Mouse (Mus musculus) urinary bladder, postnatal 36 days (tissue): ENCODE measurements around the gene Emsy.
A peak's percentile ranks its signal among the peaks of the same experiment; 100 is the strongest.

Source experiments
- DNase-seq, 2 experiments: peaks; one replicate each; pipeline ENCODE4 v3.0.0; 2022; ENCODE audit warnings: low spot score in 2 of 2, mixed read lengths in 1 of 2

The Emsy gene

GRCm38 (mm10) chr7:98667956-98668746 is 11.6 kb upstream of the Emsy start:
- no peak for DNase-seq

- DNase-seq = no peak
These were observed 9.1 kb upstream of the Emsy start for GRCm38 (mm10) chr7:98665726-98666125.

DNA sequence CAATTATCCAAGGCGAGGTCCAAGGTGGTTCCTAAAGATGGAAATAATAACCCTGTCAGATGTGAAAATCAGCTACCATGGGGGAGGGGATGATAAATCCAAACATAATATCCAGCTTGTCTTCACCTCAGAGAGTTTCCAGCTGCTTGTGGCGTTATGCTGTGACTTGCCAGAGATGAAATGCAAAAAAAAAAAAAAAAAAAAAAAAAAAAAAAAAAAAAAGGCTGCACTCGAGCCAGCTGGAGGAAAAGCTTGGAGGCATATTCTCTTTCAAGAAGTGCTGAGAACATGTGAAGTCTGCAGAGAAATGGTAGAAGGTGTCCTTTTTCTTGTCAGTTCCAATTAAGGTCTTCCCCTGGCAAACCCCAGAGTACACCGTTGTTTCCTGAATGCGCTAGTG is 8.6 kb upstream of the Emsy start:
- no peak for DNase-seq

- peak; percentile 69 to 81 for DNase-seq
These were observed 677 bp downstream of the Emsy start for GRCm38 (mm10) chr7:98655681-98656530.

DNA sequence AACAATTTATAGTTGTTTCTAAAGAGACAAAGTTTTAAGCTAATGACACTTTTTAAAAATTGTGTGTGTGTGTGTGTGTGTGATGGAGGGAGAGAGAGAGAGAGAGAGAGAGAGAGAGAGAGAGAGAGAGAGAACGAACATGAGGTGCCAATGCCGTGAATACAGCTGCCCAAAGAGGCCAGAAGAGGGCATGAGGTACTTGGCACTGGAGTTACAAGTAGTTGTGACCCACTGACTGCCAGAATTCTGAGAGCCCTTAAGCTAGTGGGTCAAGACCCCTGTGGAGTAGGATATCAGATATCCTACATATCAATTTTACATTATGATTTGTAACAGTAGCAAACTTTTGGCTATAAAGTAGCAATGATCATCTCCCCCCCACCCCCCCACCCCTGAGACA is 4.9 kb downstream of the Emsy start:
- no peak for DNase-seq

- DNase-seq = no peak
These were observed 12.3 kb downstream of the Emsy start for GRCm38 (mm10) chr7:98644238-98644637.

- DNase-seq = no peak
These were observed 20.0 kb downstream of the Emsy start for GRCm38 (mm10) chr7:98636607-98637006.

DNA sequence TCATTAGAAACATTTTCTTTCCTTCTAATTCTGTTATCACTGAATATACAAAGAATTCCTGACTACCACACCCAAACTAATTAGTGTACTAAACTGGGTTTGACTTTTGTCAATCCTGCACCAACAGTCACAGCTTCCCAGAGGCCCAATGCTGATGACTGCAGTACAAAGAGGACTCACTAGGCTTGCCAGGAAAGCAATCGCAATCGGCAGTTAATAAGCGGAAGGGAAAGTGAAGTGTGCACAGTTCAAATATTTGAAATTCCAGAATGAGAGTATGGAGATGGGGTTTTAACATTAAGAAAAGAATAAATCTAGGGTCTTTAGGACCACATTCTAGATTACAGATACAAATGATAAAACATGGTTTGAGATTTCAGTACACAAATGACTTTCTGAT is 23.6 kb downstream of the Emsy start:
- no peak for DNase-seq

- no peak for DNase-seq
These were observed 26.6 kb downstream of the Emsy start for GRCm38 (mm10) chr7:98629947-98630346.

DNA sequence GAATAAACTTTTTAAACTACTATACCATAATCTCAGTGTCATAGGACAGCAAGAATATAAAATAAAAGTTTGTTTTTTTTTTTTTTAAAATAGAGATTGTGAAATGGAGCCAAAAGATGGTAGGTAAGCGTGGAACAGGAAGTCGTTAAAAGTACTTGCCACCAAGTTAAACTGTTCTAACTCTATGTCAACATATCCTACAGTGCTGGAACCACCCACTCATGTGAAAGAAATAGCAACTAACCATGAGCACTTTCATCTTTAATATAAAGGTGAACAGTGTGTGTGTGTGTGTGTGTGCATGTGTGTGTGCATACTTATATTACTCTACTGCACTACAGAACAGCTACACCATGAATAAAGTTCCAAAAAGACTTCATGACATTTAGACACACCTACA is 38.8 kb downstream of the Emsy start:
- no peak for DNase-seq

- DNase-seq = no peak
These were observed 43.6 kb downstream of the Emsy start for GRCm38 (mm10) chr7:98612936-98613335.

- no peak for DNase-seq
These were observed 48.1 kb downstream of the Emsy start for GRCm38 (mm10) chr7:98608520-98608919.

GRCm38 (mm10) chr7:98607158-98607557 is 49.4 kb downstream of the Emsy start:
- no peak for DNase-seq

DNA sequence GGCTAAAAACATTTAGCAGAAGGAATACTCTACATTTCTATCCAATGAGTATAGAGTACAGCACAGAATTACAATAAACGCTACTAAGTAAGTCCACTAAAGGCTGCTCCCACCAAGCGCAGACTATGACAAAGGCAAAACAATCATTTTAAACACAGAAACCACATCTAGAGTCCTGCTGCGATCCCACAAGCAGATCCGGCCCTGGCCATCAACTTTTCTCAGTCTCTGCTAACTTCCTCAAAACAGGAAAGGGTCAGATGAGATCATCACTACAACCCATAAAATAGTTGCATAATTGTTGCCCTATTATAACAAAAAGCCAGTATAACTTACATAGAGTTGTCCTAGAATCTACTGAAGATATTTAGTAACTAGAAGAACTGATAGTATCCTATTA is 54.9 kb downstream of the Emsy start:
- no peak for DNase-seq

GRCm38 (mm10) chr7:98597402-98597801 is 59.2 kb downstream of the Emsy start:
- no peak for DNase-seq

GRCm38 (mm10) chr7:98594731-98595130 is 61.9 kb downstream of the Emsy start:
- no peak for DNase-seq

DNA sequence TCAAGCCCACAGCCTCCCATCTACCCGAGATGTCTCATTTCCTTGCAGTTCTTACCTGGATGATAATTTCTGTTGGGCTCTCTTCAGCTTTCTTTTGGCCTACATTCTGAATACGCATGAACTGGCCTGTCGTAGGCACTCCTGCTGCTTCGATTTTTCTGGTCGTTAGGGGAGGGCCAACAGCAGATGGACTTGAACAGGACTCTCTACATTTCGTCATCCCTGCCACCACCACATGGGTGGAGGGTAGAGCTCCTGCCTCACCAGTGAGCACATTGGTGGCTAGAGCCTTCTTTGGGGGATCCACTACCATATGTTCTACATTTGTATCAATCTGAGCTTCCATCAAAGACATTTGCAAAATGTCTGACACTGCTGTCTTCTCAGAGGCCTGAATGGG is 63.3 kb downstream of the Emsy start:
- no peak for DNase-seq

- no peak for DNase-seq
These were observed 67.6 kb downstream of the Emsy start for GRCm38 (mm10) chr7:98589028-98589427.

DNA sequence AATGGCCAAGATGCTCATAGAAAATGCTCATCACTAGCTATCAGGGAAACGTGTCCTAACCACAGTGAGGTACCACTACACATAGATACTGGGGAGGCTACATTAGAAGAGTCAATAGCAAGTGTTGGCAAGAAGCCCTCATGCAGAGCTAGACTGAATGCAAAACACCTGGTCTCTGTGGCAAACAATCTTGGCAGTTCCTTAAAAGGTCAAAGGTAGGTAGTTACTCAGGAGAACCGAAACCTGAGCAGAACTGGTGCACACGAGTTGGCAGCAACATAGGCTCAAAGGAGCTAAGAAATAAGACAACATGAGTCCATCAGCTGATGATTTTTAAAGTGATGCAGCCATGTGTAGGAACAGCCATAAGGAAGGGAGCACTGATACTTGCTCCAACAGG is 70.3 kb downstream of the Emsy start:
- no peak for DNase-seq

DNA sequence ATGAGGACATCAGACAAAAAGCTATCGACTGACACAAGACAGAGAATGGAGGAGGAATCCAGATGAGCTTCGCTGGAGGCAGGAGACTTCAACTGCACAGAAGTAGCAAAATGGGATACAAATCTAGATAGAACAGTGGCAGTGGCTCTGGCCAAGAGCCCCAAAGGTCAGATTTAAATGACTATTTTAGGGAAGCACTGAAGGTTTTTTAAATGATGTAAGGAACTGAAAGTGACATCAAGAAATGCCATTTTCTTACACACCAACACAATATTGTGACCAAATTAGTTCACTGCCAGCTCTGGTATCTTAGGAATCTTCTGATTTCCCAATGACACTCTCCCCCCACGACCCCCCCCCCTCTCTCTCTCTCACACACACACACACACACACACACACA is 72.0 kb downstream of the Emsy start:
- no peak for DNase-seq

- DNase-seq = no peak
These were observed 75.3 kb downstream of the Emsy start for GRCm38 (mm10) chr7:98581266-98581665.

DNA sequence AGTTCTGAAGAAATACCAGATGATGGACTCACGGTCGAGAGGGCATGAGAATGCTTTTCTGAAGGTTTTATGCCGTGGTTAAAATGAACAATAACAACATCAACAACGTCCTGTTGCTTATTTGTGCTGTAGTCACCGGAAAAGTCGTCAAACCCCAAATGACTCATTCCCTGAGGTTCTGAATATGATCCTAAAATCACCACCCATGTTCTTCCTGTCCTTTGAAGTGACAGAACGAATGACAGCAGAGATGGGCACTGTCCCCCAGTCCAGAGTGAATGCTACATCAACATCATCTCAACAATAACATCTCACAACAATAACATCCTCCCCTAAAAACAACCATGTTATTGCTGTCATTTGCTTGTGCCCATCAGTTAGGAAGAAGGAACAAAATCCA is 76.1 kb downstream of the Emsy start:
- DNase-seq = no peak

DNA sequence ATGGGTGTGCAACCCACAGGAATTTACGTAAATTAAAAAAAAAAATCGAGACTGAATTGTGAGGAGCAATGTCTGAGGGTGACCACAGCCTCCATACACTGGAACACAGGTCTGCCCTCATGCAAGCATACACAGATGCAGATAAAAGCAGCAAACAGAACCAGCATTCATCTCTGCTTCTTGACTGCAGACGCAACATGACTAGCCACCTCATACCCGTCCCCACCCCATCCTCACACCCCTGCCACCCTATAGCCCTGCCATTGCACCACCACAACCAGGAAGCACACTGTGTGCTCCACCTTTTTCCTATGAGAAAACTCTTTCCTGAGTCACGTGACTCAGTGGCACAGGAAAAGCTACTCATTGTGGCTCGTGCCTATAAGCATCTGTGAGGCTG is 76.9 kb downstream of the Emsy start:
- no peak for DNase-seq
